Mouse (Mus musculus) testis, adult 2 months (tissue): ENCODE results near the gene Hoxb8. TPM values are rescaled to one million over a fixed set of nuclear protein-coding genes. Genes with fewer than 3 reads are reported as not detected.
A peak's percentile ranks its signal among the peaks of the same experiment; 100 is the strongest.

Experiments used
- H3K27ac ChIP-seq: fragments of 200-500 bp; 2 replicates; pipeline ENCODE4 v1.5.1; 2012; ENCODE audit warnings: low read depth, low read length; ENCODE audit not compliant: control insufficient read depth, insufficient read depth
- H3K27me3 ChIP-seq: fragments of 200-500 bp; 2 replicates; pipeline ENCODE4 v1.6.1; 2012; ENCODE audit warnings: mild to moderate bottlenecking, low read length, moderate library complexity; ENCODE audit not compliant: control insufficient read depth, insufficient read depth
- H3K36me3 ChIP-seq: fragments of 200-500 bp; 2 replicates; pipeline ENCODE4 v1.6.1; 2012; ENCODE audit warnings: mild to moderate bottlenecking, low read length; ENCODE audit not compliant: control insufficient read depth, insufficient read depth
- H3K4me1 ChIP-seq: fragments of 200-500 bp; 2 replicates; pipeline ENCODE4 v1.6.1; 2012; ENCODE audit warnings: low read length; ENCODE audit not compliant: control insufficient read depth, insufficient read depth
- H3K4me3 ChIP-seq: fragments of 200-500 bp; 2 replicates; pipeline ENCODE4 v1.5.1; 2012; ENCODE audit warnings: low read depth, mild to moderate bottlenecking, low read length, moderate library complexity, mixed read lengths; ENCODE audit not compliant: control insufficient read depth
- CTCF ChIP-seq: fragments of 200-500 bp; IDR thresholded peaks from 2 replicates; pipeline ENCODE4 v1.5.1; 2012; ENCODE audit warnings: low read depth, mild to moderate bottlenecking, inconsistent platforms, low read length, moderate library complexity; ENCODE audit not compliant: control insufficient read depth, insufficient read depth, insufficient replicate concordance
- POLR2A ChIP-seq: fragments of 200-500 bp; IDR thresholded peaks from 2 replicates; pipeline ENCODE4 v1.6.1; 2012; ENCODE audit warnings: low read depth, mild to moderate bottlenecking, inconsistent platforms, low read length, moderate library complexity; ENCODE audit not compliant: control insufficient read depth
- polyA plus RNA-seq: library from polyadenylated mRNA; depleted of rRNA; stranded (reverse); fragments of >200 nt; gene quantifications from 2 replicates; pipeline ENCODE4 v1.2.3, GENCODE M21; 2012

The Hoxb8 gene
- polyA plus RNA-seq, 1 experiment: 0.11 TPM

GRCm38 (mm10) chr11:96309288-96309687 is 27.6 kb downstream of the Hoxb8 start:
- Histone ChIP-seq H3K36me3 (no peaks in the 10 kb centered on the region), H3K4me3 (no peak overlapping the region), H3K27ac (peak overlapping the region; percentile 65), H3K27me3 (peaks cover 13% of the 10 kb centered on the region), H3K4me1 (peaks cover 20% of the 10 kb centered on the region)
- TF ChIP-seq CTCF (no peak), POLR2A (no peak)

- Histone ChIP-seq H3K4me1 (peaks cover 12% of the 10 kb centered on the region), H3K36me3 (no peaks in the 10 kb centered on the region), H3K27ac (no peak overlapping the region), H3K4me3 (no peak overlapping the region), H3K27me3 (peaks cover 10% of the 10 kb centered on the region)
- TF ChIP-seq CTCF: no peak
- TF ChIP-seq POLR2A: no peak
Measured at GRCm38 (mm10) chr11:96310183-96310938, 28.7 kb downstream of the Hoxb8 start.

GRCm38 (mm10) chr11:96311097-96311496 is 29.4 kb downstream of the Hoxb8 start:
- no peak overlapping the region for H3K27ac ChIP-seq
- H3K4me1 ChIP-seq: peaks cover 12% of the 10 kb centered on the region
- no peak overlapping the region for H3K4me3 ChIP-seq
- peaks cover 10% of the 10 kb centered on the region for H3K27me3 ChIP-seq
- H3K36me3 ChIP-seq: no peaks in the 10 kb centered on the region
- TF ChIP-seq POLR2A (no peak), CTCF (no peak)

- Histone ChIP-seq H3K36me3 (no peaks in the 10 kb centered on the region), H3K27me3 (peaks cover 10% of the 10 kb centered on the region), H3K4me1 (peaks cover 12% of the 10 kb centered on the region), H3K27ac (no peak overlapping the region), H3K4me3 (no peak overlapping the region)
- TF ChIP-seq POLR2A (no peak), CTCF (peak; percentile 35; the same call in 1 of the 2 replicates)
Measured at GRCm38 (mm10) chr11:96311520-96312417, 30.1 kb downstream of the Hoxb8 start.

- peaks cover 12% of the 10 kb centered on the region for H3K27me3 ChIP-seq
- TF ChIP-seq POLR2A: no peak
- TF ChIP-seq CTCF: no peak
- no peak overlapping the region for H3K27ac ChIP-seq
- no peak overlapping the region for H3K4me3 ChIP-seq
- peaks cover 12% of the 10 kb centered on the region for H3K4me1 ChIP-seq
- no peaks in the 10 kb centered on the region for H3K36me3 ChIP-seq
Measured at GRCm38 (mm10) chr11:96313134-96313533, 31.4 kb downstream of the Hoxb8 start.

GRCm38 (mm10) chr11:96313806-96314428 is 32.2 kb downstream of the Hoxb8 start:
- TF ChIP-seq POLR2A (no peak), CTCF (no peak)
- Histone ChIP-seq H3K27ac (no peak overlapping the region), H3K27me3 (peaks cover 12% of the 10 kb centered on the region)

More at GRCm38 (mm10) chr11:96313806-96314428, 32.2 kb downstream of the Hoxb8 start:
- no peaks in the 10 kb centered on the region for H3K36me3 ChIP-seq
- H3K4me1 ChIP-seq: peaks cover 9% of the 10 kb centered on the region
- H3K4me3 ChIP-seq: no peak overlapping the region
